Mouse (Mus musculus) natural killer cell, adult 2 months (primary cell): ENCODE results near the gene Cadm2.

Experiments
- DNase-seq, 2 experiments: peaks; one replicate each; pipeline ENCODE4 v3.0.0; 2022; ENCODE audit warnings: low spot score in 2 of 2

Gene Cadm2

DNA sequence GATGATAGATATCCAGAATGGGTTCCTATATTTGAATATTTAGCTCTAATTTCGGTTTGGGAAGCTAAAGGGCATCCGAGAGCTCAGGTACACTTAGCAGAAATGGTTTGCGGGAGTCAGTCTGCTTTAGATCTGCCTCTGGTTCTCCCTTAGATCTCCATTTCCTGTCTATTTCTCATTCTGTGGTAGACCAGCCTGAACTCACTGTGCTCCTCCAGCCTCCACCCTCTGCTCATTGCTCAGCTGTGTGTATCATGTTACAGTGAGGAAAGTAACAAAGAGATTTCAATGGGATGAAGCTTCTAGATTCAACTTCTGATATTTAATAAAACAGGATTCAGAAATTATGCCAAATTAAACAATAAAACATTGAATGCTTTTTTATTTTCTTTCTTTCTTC is 661.6 kb downstream of the Cadm2 start:
- no peak for DNase-seq

DNA sequence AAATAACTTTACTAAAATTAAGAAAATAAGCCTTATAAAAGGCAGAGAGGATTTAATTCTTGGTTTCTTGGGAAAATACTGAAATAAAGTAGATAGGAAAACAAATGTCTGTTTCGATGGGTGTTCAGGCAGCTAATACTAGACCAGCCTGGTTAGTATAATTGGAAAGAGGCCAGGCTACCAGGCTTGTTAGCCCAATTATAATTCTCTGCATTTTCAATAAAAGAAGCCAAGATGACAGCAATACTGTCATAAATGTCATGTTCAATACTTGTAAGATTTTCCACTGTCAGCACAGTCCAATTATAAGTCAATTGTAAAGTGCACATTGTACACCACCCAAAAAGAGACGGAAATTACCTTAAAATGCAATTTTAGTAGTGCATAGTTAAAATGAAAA is 664.8 kb downstream of the Cadm2 start:
- DNase-seq: no peak

DNA sequence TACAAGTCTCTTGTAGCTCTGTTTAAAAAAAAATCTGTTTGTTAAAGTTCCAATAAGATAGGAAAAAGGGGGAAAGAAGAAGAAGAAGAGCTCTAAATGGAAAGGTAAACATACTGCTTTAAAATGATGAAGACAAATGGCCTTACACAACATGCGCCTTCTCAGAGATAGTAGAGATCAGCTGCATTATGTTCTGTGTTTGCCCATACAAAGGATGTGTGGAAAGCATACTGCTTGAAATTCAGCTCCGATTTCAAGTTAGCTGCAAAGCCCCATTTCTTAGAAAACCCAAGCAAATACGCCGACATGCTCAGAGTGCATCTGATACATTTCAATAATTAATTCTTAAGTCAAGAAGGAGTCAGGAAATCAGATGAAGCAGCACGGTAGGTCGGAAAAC is 684.4 kb downstream of the Cadm2 start:
- DNase-seq: no peak

DNA sequence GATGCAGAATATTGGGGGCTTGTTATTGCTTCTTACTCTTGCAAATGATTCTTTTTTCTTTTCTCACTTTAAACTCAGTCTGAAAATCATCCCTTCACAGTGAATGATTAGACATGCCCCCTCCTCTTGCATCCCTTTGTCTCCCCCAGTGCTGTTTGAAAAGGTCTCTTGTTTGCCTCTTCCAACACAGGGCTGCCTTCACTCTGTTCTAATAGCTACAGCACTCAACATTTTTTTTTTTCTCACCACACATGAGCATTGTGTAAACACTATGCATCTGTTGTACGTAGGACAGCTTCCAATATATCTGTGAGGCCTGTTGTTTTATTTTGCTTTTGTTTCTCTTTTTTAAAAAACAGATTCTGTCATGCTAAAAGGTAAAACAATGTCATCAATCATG is 695.2 kb downstream of the Cadm2 start:
- no peak for DNase-seq

DNA sequence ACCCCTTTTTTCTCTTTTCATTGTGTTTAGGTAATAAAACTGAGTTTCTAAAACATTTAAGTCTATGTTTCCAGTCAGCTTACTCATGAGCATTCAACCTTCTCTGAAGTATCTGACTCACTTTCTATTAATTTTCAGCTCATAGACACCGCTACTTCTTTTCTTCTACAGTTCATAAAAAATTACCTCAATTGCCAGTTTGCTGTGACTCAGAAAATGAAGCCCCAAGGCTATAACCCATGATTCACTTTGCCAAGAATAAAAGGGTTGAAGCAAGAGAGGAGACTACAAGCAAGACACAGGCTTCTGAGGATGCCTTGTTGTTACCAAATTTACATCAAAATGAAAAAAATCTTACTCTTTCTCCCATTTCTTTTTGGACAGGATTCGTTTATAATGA is 698.0 kb downstream of the Cadm2 start:
- no peak for DNase-seq

DNA sequence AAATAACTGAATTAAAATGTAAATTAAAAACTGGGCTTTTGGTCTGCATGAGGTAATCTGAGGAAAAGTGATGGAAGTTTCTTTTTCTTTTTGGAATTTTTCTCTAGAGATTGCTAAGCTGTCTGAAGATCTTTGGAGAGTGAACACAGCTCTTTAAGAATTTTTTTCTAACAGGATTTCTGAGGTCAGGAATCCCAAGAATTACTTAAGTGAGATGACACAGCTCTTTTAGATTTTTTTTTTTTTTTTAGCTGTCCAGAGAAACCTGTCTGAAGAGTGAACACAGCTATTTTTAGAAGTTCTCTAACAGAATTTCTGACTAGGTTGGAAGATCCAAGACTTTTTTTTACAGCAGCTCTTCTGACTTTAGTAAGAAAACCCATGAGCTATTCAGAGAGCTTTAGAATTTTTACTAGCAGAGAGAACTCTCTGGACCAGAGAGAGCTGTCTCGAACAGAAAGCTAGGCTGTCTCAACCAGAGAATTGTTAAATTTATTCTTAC is 699.2 kb downstream of the Cadm2 start:
- no peak for DNase-seq

DNA sequence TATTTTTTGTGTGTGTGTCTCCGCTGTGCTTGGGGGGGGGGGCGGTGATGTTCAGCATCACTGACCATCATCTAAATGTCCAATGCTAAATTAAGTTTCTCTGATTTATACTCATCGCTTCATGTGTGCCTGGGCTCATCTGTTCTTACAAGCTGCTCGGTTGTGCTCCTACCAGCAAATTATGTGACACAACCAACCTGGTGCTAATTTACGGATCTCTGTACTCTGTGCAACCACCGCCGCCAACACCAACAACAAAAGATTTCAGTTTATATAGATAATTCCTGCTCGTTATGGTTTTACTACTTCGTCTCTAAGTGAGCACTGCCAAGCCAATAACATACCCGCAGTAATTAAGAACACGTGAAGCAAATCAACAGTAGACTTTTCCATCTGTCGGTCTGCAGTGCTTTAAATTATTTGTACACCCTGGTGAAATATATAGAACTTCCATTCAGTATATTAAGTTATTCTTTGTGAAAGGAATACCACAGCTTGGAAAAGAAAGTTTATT is 700.8 kb downstream of the Cadm2 start:
- no peak for DNase-seq

DNA sequence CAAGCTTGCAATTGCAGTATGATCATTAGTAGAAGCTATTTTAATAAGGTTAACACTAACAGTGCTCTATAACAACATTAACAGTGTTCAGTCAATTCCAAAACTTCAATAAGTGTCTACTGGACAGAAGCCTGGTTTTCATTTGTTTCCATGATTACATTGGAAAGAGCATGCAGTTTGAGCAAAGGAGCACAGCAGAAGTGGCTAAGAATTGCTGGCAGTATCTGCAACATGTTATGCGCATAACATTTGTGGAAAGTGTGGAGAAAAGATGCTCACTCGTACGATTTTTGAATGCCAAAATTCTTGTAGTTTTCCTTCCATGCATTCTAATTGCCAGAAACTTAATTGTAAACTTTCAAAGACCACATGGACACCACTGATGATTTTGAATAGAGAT is 718.9 kb downstream of the Cadm2 start:
- DNase-seq: no peak

DNA sequence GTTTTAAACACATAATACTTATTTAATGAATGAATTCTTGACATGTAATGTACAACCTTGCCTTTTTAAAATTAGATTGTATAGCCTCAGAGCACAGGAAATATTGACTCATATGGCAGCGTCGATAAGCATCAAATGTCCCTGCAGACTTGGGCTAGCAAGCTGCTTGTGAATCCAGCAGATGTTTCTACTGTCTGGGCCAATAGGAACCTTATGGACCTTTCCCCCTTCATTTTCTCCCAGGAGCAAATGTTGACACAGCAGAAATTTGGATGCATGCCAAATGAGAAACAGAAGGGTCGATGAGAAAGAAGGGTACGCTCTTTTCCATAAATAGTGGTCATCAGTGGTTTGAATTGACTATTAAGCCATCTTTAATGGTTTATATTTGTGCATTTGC is 720.0 kb downstream of the Cadm2 start:
- no peak for DNase-seq

DNA sequence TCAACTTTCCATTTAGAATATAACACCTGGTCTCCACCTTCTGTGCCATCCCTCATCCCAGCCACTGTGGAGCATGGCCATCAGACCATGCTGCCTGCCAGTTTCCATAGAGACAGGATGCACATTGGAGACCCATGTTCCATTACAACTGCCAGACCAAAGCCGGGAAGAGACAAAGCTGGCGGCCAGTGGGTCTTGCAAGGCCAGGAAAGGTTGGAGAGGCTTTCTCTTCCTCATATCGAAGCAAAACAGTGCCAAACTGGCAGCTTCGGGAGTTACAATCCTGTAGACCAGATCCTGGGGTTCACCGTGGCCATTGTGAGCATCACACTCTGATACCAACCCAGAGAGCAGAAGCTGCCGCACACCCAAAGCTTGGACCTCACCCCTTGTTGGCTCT is 728.3 kb downstream of the Cadm2 start:
- DNase-seq: no peak

DNA sequence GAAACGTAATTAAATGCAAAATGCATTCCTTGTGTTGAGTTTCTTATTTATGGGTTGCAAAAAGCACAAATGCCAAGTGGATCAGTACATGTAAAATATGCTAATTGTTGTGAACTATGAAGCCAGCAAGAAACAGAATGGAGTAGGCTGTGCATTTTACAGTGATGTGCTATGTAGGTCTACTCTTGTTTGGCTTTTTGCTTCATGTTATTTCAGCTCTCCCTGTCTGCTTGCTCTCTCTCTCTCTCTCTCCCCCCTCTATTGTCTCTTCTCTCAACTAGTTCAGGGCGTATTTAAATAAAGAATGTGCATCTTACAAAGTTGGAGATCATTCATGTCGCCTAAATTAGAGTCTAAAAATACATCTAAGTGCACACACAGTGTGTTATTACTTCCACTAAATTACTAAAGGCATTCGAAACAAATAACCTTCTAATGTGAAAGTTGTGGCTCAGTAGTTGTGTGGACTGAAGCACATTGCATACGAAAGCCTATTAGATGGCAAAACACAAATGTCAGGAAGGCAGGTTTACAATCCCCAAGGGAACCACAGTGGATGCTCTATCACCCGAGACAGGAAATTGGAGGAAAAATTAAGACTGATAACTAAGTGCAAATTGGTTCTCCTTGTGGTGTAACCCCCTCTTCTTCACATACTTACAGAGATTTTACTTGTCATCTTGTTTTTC is 729.0 kb downstream of the Cadm2 start:
- no peak for DNase-seq

DNA sequence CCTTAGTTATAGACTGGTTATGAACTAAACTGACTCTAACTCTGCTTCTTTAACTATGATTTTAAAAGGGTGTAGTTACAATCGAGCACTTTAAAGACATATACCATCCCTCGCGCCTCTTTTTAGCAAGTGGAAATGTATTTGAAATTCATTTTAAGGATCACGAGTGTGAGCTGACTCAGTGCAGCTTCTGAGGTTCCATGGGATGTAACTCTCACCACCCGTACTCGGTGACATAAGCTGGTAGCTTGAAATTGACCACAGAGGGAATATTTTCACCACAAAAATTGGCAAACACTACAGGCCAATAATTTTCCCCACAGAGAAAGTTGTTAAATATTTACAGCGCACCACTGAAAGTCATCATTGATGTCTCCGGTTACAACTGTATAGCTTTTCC is 730.8 kb downstream of the Cadm2 start:
- DNase-seq: no peak

DNA sequence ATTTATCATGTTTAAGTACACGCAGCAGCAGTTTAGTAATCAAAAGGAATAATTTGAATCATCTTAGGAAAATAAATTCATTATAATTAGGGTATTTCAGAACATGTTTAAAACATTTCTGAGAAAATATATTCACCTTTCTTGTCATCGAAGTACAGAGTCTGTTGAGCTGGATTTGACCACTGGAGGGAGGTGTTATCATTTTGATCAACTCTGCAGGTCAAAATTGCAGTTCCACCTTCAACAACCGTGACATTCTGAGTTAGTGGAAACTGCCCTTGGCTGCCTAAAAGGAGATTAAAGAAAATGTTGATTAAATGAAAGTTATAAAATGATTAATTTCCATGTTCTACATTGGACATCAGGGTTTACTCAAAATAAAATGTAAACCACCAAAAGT is 738.1 kb downstream of the Cadm2 start:
- no peak for DNase-seq

DNA sequence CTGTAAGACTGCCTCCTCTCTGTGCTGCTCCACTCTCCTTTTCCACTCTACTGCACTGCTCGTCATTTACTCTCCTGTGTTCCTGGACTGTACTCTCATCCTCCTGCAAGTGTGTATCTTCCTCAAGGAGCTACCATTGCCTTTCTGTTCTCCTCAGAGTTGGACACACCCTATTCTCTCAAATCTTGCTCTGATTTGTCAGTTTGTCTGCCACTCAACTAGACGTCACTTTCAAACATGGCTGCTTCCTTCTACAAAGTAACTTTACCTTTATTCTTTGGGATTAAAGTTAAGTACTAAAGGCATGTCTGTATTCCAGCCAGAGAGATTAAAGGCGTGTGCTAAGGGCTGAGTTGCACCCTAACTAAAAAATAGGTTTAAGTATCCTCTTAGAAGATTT is 749.5 kb downstream of the Cadm2 start:
- no peak for DNase-seq

DNA sequence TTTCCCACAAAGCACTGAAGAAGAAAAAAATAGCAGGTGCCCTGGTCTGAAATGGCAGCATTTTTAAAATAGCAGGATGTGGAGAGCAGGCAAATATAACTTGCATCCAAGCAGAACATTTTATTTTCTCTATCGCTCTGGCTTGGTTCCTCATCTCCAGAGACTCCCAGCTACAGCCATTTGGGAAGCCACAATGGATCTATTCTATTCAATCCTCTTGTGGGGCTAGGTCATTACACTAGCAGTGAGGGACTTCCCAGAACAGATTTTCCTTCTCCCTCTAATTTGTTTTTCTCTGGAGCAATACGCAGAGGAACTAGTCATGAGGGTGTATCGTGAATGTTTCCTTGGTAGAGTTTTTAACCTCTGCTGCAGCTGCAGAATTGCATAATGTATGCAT is 769.7 kb downstream of the Cadm2 start:
- no peak for DNase-seq

DNA sequence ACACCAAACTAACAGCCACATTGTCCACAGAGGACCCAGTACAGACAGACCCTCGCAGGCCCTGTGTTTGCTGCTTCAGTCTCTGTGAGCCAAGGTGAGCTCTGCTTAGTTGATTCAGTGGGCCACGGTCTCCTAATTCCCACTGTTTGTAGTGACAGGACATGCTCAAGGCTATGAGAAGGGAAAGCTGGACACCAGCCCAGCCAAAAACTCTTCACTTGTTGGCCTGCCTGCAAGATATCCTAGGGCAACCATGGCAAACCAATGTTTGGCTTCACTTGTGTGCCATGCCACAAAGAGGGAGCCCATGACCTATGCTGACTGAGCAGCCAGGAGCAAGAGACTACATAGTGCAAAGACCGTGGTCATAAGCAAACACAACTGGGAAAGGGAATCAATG is 795.8 kb downstream of the Cadm2 start:
- DNase-seq: no peak

DNA sequence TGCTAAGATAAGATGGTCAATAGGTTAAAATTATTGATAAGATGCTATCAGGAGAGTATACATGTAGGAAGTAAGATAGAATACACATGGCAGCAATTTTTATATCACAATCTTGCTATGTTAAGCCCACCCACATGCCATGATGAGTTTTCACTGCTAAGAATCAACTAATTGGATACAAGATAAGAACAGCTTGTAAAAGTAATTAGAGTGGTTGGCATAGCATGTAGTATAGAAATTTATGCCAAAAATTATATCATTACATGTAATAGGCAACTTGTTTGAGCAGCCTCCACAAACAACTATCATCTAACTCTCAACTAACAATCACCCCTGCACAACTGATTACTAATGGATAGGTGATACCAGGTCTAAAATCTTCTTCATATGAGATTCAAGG is 809.2 kb downstream of the Cadm2 start:
- no peak for DNase-seq

DNA sequence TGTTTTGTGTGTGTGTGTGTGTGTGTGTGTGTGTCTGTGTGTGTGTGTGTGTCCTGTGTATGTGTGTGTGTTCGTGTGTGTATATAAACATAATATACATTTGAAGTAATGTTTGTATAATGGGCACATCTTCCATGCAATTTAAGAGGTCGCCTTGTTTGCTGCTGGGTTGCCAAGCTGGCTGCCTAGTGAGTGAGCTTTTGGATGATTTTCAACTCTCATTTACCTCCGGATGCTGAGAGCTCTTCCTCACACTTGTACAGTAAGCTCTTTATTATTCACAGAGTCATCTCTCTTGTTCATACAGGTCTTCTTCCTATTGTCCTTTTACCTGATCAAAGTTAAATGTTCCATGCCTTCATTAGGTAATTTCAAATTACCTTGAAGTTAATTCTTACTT is 822.5 kb downstream of the Cadm2 start:
- DNase-seq: no peak

DNA sequence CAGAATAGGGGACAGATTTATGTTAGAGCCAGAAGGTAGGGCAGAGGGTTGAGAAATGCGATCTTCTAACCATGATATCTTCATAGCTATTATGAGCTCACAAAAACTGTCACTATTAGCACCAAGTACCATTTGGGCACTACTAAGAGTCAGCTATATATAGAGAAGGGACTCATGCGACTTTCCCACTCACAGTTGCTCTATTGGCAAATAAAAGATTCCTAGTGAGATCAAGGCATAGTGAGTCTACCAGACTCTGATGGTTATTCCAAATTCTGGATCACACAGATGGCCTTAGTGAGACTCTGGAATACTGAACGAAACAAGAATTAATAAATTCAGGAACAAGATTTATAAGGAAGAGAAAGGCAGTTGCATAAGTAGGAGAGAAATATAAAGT is 827.6 kb downstream of the Cadm2 start:
- no peak for DNase-seq

DNA sequence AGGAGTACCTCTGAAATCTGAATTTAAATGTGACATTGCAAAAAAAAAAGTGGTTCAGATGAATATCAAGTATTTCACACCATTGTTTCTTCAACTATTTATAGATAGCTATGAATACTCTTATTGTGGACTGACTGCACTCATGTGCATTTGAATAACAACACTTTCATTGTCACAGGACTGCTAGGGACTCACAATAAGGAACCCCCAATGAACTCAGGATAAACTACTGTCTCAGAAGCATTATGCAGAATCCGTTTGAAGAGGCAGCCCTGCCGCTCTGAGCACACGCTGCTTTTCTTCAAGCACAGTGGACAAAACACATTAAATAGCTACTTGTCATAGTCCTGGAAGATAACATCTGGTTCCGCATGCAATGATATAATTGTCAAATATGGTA is 848.8 kb downstream of the Cadm2 start:
- no peak for DNase-seq

DNA sequence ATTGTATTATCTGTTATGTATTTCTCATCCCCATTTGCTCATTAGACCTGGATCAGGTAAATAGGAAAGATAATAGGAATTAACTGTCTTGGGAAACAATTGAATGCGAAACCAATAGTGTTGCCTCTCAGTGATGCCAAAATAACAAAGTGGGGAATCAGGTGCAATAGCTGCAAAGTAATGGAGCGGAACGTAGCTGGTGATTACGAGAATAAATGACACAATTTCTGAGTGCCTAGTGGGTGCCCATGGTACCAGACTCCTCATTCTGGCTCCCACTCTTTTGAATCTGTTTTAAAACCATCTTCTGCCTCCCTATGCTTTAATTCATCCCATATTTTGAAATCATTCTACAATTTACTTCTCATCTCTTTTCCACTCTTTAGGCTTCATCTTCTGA is 851.2 kb downstream of the Cadm2 start:
- no peak for DNase-seq

DNA sequence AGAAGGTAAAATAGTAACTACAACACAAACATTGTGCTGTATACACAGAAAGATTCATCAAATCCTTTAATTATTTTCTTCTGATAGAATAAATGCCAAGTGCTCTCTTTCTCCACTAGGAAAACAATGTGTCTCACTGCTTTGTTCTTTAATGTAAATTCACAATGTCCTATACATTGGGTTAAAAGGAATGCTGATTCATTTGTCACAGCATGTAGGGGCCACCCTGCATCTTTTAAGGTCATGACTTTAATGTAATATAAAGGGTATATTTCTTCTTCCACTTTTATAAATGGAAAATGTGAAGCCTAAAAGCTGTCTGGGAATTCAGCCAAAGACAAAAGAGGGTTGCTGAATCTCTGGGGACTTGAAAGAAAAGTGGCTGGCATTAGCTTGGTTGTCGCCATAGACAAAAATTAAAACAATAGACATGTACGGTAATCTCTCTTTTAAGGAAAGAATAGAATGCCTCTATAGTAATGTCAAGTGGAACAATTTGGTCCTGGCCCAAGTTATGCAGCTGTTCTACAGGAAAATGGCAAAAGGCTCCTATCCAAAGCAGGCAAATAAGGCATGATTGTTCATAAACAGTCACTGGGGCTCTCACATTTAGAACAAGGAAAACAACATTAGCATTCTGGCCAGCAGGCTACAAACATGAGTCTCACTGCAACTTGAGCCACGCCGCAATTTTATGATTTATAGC is 851.9 kb downstream of the Cadm2 start:
- DNase-seq: no peak
